Mouse (Mus musculus) heart, adult 2 months (tissue): ENCODE results near the gene Nnmt. TPM values are rescaled to one million over a fixed set of nuclear protein-coding genes. Genes with fewer than 3 reads are reported as not detected.

ENCODE experiments used
- DNase-seq, 2 experiments: peaks; one replicate each; pipeline ENCODE4 v3.0.0; 2021
- H3K27ac ChIP-seq: fragments of 200-600 bp; 2 replicates; pipeline ENCODE4 v1.8.1; 2022
- H3K27me3 ChIP-seq: fragments of 200-500 bp; 2 replicates; pipeline ENCODE4 v1.6.1; 2012; ENCODE audit warnings: mild to moderate bottlenecking, low read length, inconsistent platforms, mixed read lengths; ENCODE audit not compliant: control insufficient read depth, insufficient read depth
- H3K36me3 ChIP-seq: fragments of 200-500 bp; 2 replicates; pipeline ENCODE4 v1.6.1; 2012; ENCODE audit warnings: low read length, inconsistent platforms; ENCODE audit not compliant: control insufficient read depth, insufficient read depth
- H3K4me1 ChIP-seq: fragments of 200-500 bp; 2 replicates; pipeline ENCODE4 v1.6.1; 2011; ENCODE audit warnings: low read length; ENCODE audit not compliant: control insufficient read depth, insufficient read depth
- H3K4me3 ChIP-seq: fragments of 200-600 bp; 2 replicates; pipeline ENCODE4 v1.8.1; 2022
- H3K79me2 ChIP-seq: fragments of 200-500 bp; replicated peaks from 2 replicates; pipeline ENCODE4 v1.6.1; 2012; ENCODE audit warnings: mild to moderate bottlenecking, inconsistent platforms, low read length, moderate library complexity, mixed read lengths; ENCODE audit not compliant: control insufficient read depth, insufficient read depth
- H3K9ac ChIP-seq: fragments of 200-500 bp; 2 replicates; pipeline ENCODE4 v1.6.1; 2012; ENCODE audit warnings: low read depth, mild to moderate bottlenecking, control low read depth, inconsistent platforms, low read length, mixed read lengths
- CTCF ChIP-seq: fragments of 200-600 bp; IDR thresholded peaks from 2 replicates; pipeline ENCODE4 v1.8.1; 2022; ENCODE audit warnings: antibody characterized with exemption, mild to moderate bottlenecking, moderate library complexity
- EP300 ChIP-seq: fragments of 200-500 bp; IDR thresholded peaks from 2 replicates; pipeline ENCODE4 v1.6.1; 2011; ENCODE audit warnings: low read depth, low read length, control low read depth; ENCODE audit not compliant: insufficient read depth
- POLR2A ChIP-seq: fragments of 200-500 bp; IDR thresholded peaks from 2 replicates; pipeline ENCODE4 v1.6.1; 2011; ENCODE audit warnings: mild to moderate bottlenecking, low read depth, low read length, control low read depth; ENCODE audit not compliant: insufficient read depth
- intact Hi-C: fragments of 180-260 bp; cut with DNase I; formaldehyde crosslinking; loops from one replicate; pipeline ENCODE4 v1.15.1; 2025
- polyA plus RNA-seq: library from polyadenylated mRNA; depleted of rRNA; stranded (reverse); fragments of >200 nt; gene quantifications from 2 replicates; pipeline ENCODE4 v1.2.3, GENCODE M21; 2012; rRNA removed
- total RNA-seq, 2 experiments: library from RNA; stranded (reverse); gene quantifications; 2 replicates each; pipeline ENCODE4 v1.2.3; 2021

Gene Nnmt
- total and polyA plus RNA-seq, 3 experiments: 3.4 to 4.3 (median 4.1) TPM

GRCm38 (mm10) chr9:48547233-48547632 is 57.7 kb downstream of the Nnmt start:
- no peaks in the 10 kb centered on the region for H3K36me3 ChIP-seq
- no peak overlapping the region for H3K4me3 ChIP-seq
- H3K9ac ChIP-seq: no peak overlapping the region
- no peak for DNase-seq
- intact Hi-C loops: no loop called here
- no peaks in the 10 kb centered on the region for H3K79me2 ChIP-seq
- no peaks in the 10 kb centered on the region for H3K4me1 ChIP-seq
- H3K27me3 ChIP-seq: no peaks in the 10 kb centered on the region
- H3K27ac ChIP-seq: no peak overlapping the region
- TF ChIP-seq EP300 (no peak), CTCF (no peak), POLR2A (no peak)

Other genes with a start within 250 kb of the Nnmt start
- 10 to 100 TPM; 58.5 to 68.0 TPM for gene Rexo2, start 124.5 kb downstream of the Nnmt start, total RNA-seq
- gene Rexo2, start 124.5 kb downstream of the Nnmt start, polyA plus RNA-seq: 53.2 and 79.0 TPM in 2 replicates
- gene Rbm7, start 109.9 kb downstream of the Nnmt start, total RNA-seq: 10 to 100 TPM; 20.6 to 21.3 TPM
- gene Rbm7, start 109.9 kb downstream of the Nnmt start, polyA plus RNA-seq: 10.6 and 21.6 TPM in 2 replicates
- gene Gm5617, start 109.7 kb downstream of the Nnmt start, total RNA-seq: 10 to 100 TPM; 34.4 to 39.1 TPM
- gene Gm5617, start 109.7 kb downstream of the Nnmt start, polyA plus RNA-seq: 31.2 and 62.1 TPM in 2 replicates
- 100 to 1,000 TPM; 149 to 150 TPM for gene Zbtb16, start 231.1 kb upstream of the Nnmt start, total RNA-seq
- 15.7 and 23.7 TPM in 2 replicates for gene Zbtb16, start 231.1 kb upstream of the Nnmt start, polyA plus RNA-seq